Mouse (Mus musculus) retina, postnatal 1 day (tissue): ENCODE measurements around the gene Map2k2.
"Not testable (repeated sequence)": the region's sequence is repeated elsewhere in the genome, so short reads cannot be mapped to it uniquely, and the experiment has no call there.

Source experiments
- DNase-seq: peaks from one replicate; pipeline ENCODE4 v3.0.0-alpha.2; 2012

Gene Map2k2

GRCm38 (mm10) chr10:81177491-81177925, 71.8 kb downstream of the Map2k2 start:
- no peak for DNase-seq

- no peak for DNase-seq
Observed at GRCm38 (mm10) chr10:81177958-81178712, 72.4 kb downstream of the Map2k2 start.

- no peak for DNase-seq
Observed at GRCm38 (mm10) chr10:81178927-81179326, 73.2 kb downstream of the Map2k2 start.

- DNase-seq = no peak
Observed at GRCm38 (mm10) chr10:81179451-81180342, 74.0 kb downstream of the Map2k2 start.

GRCm38 (mm10) chr10:81180946-81181345, 75.2 kb downstream of the Map2k2 start:
- DNase-seq = no peak

GRCm38 (mm10) chr10:81181860-81182259, 76.1 kb downstream of the Map2k2 start:
- DNase-seq = not testable (repeated sequence)

GRCm38 (mm10) chr10:81182336-81183333, 76.9 kb downstream of the Map2k2 start, which contains the start of gene Dapk3:
Dapk3 (plus strand) TSS chr10:81183005.
- DNase-seq = peak; percentile 100
